35 mouse cellular contexts compared by ENCODE assay signal in the genomic region with DNA sequence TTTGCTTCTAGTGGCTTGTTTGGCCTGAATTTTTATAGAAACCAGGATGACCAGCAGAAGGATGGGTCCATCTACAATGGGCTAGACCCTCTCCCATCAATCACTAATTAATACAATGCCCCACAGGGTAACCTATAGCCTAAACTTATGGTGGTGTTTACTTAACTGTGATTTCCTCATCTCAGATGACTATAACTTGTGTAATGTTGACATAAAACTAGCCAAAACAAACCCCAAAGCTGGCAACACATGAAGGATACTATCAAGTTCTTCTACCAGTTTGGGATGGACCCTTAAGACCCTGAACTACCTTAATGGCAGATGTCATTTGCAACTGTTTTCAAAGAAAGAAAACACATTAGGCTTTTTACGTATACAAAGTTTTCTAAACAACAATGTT.
"Had no signal": no experiment of that assay in that cellular context is flagged by ENCODE, and none has a peak within 500 bp of the region (broad histone marks: within the 10 kb centered on the region; RNA-seq: fewer than 3 reads in every experiment).

No protein-coding gene starts in this region.

- DNase-seq: heart, postnatal 10 days; heart, postnatal 14 days; heart, postnatal 36 days; heart, postnatal 4 days; kidney, adult 11 months; kidney, adult 18-20 months; kidney, adult 2 months; kidney, adult 8-10 months; kidney, adult 9 months; kidney, postnatal 10 days; kidney, postnatal 14 days; kidney, postnatal 25 days; kidney, postnatal 36 days; kidney, postnatal 4 days; layer of hippocampus, adult 9-11 months; layer of hippocampus, postnatal 36 days had no signal

- H3K4me2 ChIP-seq: heart, embryonic 11.5 days; heart, embryonic 12.5 days; heart, embryonic 13.5 days; heart, embryonic 15.5 days; hindbrain, embryonic 12.5 days; hindbrain, embryonic 13.5 days; hindbrain, embryonic 14.5 days; hindbrain, embryonic 15.5 days; intestine, embryonic 15.5 days; kidney, embryonic 15.5 days had no signal

- H3K27me3 ChIP-seq: heart, embryonic 12.5 days; heart, embryonic 13.5 days; heart, embryonic 15.5 days; hindbrain, embryonic 12.5 days; hindbrain, embryonic 13.5 days; hindbrain, embryonic 15.5 days; intestine, embryonic 15.5 days; kidney, embryonic 15.5 days had no signal

- H3K4me3 ChIP-seq: heart, embryonic 10.5 days; heart, embryonic 12.5 days; heart, embryonic 13.5 days; heart, embryonic 15.5 days; hindbrain, embryonic 10.5 days; hindbrain, embryonic 12.5 days; hindbrain, embryonic 13.5 days; hindbrain, embryonic 15.5 days; intestine, embryonic 15.5 days; kidney, embryonic 15.5 days; layer of hippocampus, adult 2 months had no signal

- ATAC-seq: hindbrain, embryonic 16.5 days; hindbrain, postnatal 0 days; inflammation-experienced regulatory T-cells, adult 6 months; intestine, embryonic 15.5 days; intestine, embryonic 16.5 days; intestine, postnatal 0 days had no signal

- H3K4me1 ChIP-seq: heart, embryonic 10.5 days; heart, embryonic 12.5 days; heart, embryonic 13.5 days; heart, embryonic 15.5 days; hindbrain, embryonic 10.5 days; hindbrain, embryonic 12.5 days; hindbrain, embryonic 13.5 days; hindbrain, embryonic 15.5 days; intestine, embryonic 15.5 days; kidney, embryonic 15.5 days had no signal

- H3K9me3 ChIP-seq: heart, embryonic 10.5 days; heart, embryonic 12.5 days; heart, embryonic 15.5 days; hindbrain, embryonic 10.5 days; hindbrain, embryonic 12.5 days; hindbrain, embryonic 13.5 days; hindbrain, embryonic 15.5 days; intestine, embryonic 15.5 days; kidney, embryonic 15.5 days had no signal

- H3K36me3 ChIP-seq: heart, embryonic 10.5 days; heart, embryonic 12.5 days; heart, embryonic 13.5 days; heart, embryonic 15.5 days; hindbrain, embryonic 10.5 days; hindbrain, embryonic 12.5 days; hindbrain, embryonic 13.5 days; hindbrain, embryonic 15.5 days; intestine, embryonic 15.5 days; kidney, embryonic 15.5 days had no signal

- H3K27ac ChIP-seq: heart, embryonic 10.5 days; heart, embryonic 13.5 days; heart, embryonic 15.5 days; hindbrain, embryonic 10.5 days; hindbrain, embryonic 12.5 days; hindbrain, embryonic 13.5 days; hindbrain, embryonic 14.5 days; hindbrain, embryonic 15.5 days; hindbrain, postnatal 0 days; intestine, embryonic 15.5 days; kidney, embryonic 15.5 days; kidney, postnatal 0 days; layer of hippocampus, adult 2 months had no signal

- H3K9ac ChIP-seq: heart, embryonic 12.5 days; heart, embryonic 13.5 days; heart, embryonic 15.5 days; hindbrain, embryonic 12.5 days; hindbrain, embryonic 13.5 days; hindbrain, embryonic 14.5 days; hindbrain, embryonic 15.5 days; intestine, embryonic 15.5 days; kidney, embryonic 15.5 days had no signal
